Mouse (Mus musculus) olfactory bulb, adult 2 months (tissue): ENCODE measurements around the gene Ptges3l.

Source experiments
- CTCF ChIP-seq: fragments of 200-500 bp; IDR thresholded peaks from 2 replicates; pipeline ENCODE4 v1.5.1; 2012; ENCODE audit warnings: low read depth, mild to moderate bottlenecking, low read length, moderate library complexity; ENCODE audit not compliant: insufficient read depth
- POLR2A ChIP-seq: fragments of 200-500 bp; IDR thresholded peaks from 2 replicates; pipeline ENCODE4 v1.6.1; 2012; ENCODE audit warnings: mild to moderate bottlenecking, low read depth, low read length, moderate library complexity; ENCODE audit not compliant: insufficient read depth

DNA sequence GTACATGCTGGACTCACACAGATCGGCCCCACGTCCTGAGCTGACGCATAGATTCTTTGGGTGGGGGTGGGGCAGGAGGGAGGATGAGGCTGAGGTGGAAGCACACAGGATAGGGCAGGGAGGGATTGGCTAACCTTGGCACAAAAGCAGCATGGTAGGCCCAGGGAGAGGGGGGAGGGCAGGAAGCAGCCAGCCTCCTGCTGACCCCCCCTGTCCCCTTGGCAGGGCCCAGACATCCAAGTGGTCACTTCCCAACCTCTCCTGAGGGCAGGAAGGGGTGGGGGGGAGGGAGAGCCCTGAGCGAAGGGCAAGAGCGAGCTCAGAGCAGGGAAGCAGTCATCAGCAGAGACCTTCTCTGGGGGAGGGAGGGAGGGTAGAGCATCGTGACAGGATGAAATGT is 34.6 kb upstream of the Ptges3l start:
- TF ChIP-seq POLR2A = no peak
- TF ChIP-seq CTCF = no peak
